Mouse (Mus musculus) lung, embryonic 14.5 days (tissue): ENCODE measurements around the gene Map4k1. TPM values are rescaled to one million over a fixed set of nuclear protein-coding genes. Genes with fewer than 3 reads are reported as not detected.

ENCODE experiments used
- ATAC-seq: fragments of 200-750 bp; cut with Nextera tagmentation; 2 replicates; pipeline ENCODE4 v1.8.0; 2017; ENCODE audit warnings: mild to moderate bottlenecking, moderate TSS enrichment, moderate library complexity; ENCODE audit not compliant: insufficient read depth
- DNase-seq: peaks from one replicate; pipeline ENCODE4 v3.0.0-alpha.2; 2015
- H3K27ac ChIP-seq: fragments of 300-500 bp; sonication (generic); 2 replicates; pipeline ENCODE4 v1.5.1; 2014; ENCODE audit warnings: low read depth, mild to moderate bottlenecking, moderate library complexity
- H3K27me3 ChIP-seq: fragments of 300-500 bp; sonication (generic); 2 replicates; pipeline ENCODE4 v1.6.1; 2014; ENCODE audit warnings: low read length, control low read depth; ENCODE audit not compliant: insufficient read depth
- H3K36me3 ChIP-seq: fragments of 300-500 bp; sonication (generic); 2 replicates; pipeline ENCODE4 v1.6.1; 2014; ENCODE audit warnings: control low read depth; ENCODE audit not compliant: insufficient read depth
- H3K4me1 ChIP-seq: fragments of 300-500 bp; sonication (generic); 2 replicates; pipeline ENCODE4 v1.6.1; 2014; ENCODE audit warnings: antibody characterized with exemption, control low read depth; ENCODE audit not compliant: insufficient read depth
- H3K4me2 ChIP-seq: fragments of 300-500 bp; sonication (generic); 2 replicates; pipeline ENCODE4 v1.6.1; 2014; ENCODE audit warnings: mild to moderate bottlenecking
- H3K4me3 ChIP-seq: fragments of 300-500 bp; sonication (generic); 2 replicates; pipeline ENCODE4 v1.5.1; 2014; ENCODE audit warnings: low read depth, low read length
- H3K9ac ChIP-seq: fragments of 300-500 bp; sonication (generic); 2 replicates; pipeline ENCODE4 v1.6.1; 2014
- H3K9me3 ChIP-seq: fragments of 300-500 bp; sonication (generic); 2 replicates; pipeline ENCODE4 v1.6.1; 2016; ENCODE audit warnings: low read depth, low read length, control low read depth
- CTCF ChIP-seq: IDR thresholded peaks from 2 replicates; pipeline ENCODE4 v1.5.1; 2016; ENCODE audit warnings: antibody characterized with exemption, low read depth
- WGBS: fragments of 180-500 bp; shearing (Covaris S2); extraction: QIAGEN DNeasy Blood & Tissue Kit; methylation state at CpG from one replicate; pipeline ENCODE4 v1.1.7; 2014; 5-methylcytosine and 5-hydroxymethylcytosine counted together
- polyA plus RNA-seq: library from polyadenylated mRNA; unstranded; fragments of >200 nt; fragmentation: Nextera tagmentation; extraction: Ambion mirVana; gene quantifications from 2 replicates; pipeline ENCODE4 v1.2.1, GENCODE M21; 2014

The Map4k1 gene
- 8.5 and 10.7 TPM in 2 replicates for polyA plus RNA-seq

DNA sequence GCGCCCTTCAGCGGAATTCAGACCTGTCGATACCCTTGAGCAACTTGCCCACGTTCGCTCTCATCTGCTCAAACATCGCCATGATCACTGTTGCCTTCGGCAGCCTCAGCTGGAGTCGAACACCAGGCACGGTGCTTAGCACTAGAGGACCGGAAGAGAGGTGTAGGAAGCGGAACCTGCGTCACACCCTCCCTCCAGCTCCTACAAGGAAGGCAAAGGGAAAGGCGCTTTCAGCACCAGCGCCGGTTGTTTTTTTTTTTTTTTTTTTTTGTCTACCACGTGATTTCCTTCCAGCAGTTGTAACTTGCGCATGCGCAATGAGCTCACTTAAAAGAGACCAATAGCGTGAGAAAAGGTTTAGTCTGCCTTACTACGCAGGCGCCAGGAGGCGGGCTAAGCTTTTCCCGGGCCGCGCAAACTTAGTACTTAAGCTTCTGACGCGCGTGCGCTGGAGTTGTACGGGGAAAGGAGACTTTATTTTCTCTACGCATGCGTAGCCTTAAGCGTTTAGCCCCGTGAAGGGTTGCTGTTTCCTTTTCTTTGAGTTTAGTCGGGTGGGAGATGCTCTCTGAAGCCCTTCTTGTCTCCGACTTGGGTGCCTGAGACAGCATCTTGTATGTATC is at the start of gene Map4k1, which contains the start of gene Eif3k:
Gene Map4k1, plus strand, starts transcription at position 400 of the 623 bp plus-strand sequence.
Gene Eif3k, minus strand, starts transcription at position 214 of the 623 bp plus-strand sequence.
- no peak; the same call in 1 of the 2 replicates for TF ChIP-seq CTCF
- ATAC-seq, result peak; percentile 97
- Histone ChIP-seq H3K36me3 (peaks cover 30% of the 10 kb centered on the region), H3K4me1 (peaks cover 6% of the 10 kb centered on the region; the same call in 1 of the 2 replicates), H3K9ac (peak within 1 kb of the TSS; percentile 78), H3K4me2 (peak within 1 kb of the TSS; percentile 92), H3K27me3 (no peaks in the 10 kb centered on the region), H3K4me3 (peak within 1 kb of the TSS; percentile 76), H3K27ac (peak within 1 kb of the TSS; percentile 81), H3K9me3 (no peaks in the 10 kb centered on the region)
- DNase-seq, result peak; percentile 100
- under 1% methylated on average over 36 of the region's 36 CpGs for WGBS

DNA sequence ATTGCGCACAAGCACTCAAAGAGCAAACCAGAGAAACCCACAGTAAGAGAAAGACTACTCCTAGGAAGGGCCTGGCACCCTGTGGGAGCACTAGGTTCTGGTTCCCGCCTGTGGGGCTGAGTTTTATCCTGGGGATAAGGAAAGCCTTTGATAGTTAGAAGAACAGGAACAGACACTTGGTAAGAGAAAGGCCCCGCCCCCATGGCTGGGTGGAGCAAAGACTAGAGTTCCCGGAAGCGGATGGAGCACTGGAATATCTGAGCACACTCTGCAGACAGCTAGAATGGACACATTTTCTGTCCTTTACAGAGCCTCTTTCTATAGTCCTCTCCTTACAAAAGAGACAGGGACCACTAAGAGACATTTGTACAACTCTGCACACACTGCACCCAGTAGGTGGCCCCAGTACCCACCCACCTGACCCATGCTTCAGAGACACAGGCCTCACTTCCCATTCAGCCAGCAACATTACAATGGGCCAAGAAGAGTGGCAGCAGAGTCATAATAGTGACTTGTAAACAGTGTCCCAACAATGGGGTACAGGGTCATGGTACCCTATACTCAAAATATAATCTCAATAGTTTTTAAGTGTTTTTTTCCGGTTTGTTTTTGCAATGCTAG is 49.3 kb upstream of the Map4k1 start:
- Histone ChIP-seq H3K9me3 (no peaks in the 10 kb centered on the region), H3K9ac (no peak overlapping the region), H3K27me3 (no peaks in the 10 kb centered on the region), H3K36me3 (0 out of 2 replicates have a peak, but pooled peaks cover 9% of the 10 kb centered on the region), H3K4me2 (no peak overlapping the region), H3K4me1 (peaks cover 22% of the 10 kb centered on the region), H3K27ac (peak overlapping the region; percentile 21; the same call in 1 of the 2 replicates), H3K4me3 (no peak overlapping the region)
- TF ChIP-seq CTCF, result no peak
- ATAC-seq (no peak), DNase-seq (peak; percentile 63)
- 68% methylated on average over 6 of the region's 6 CpGs for WGBS

DNA sequence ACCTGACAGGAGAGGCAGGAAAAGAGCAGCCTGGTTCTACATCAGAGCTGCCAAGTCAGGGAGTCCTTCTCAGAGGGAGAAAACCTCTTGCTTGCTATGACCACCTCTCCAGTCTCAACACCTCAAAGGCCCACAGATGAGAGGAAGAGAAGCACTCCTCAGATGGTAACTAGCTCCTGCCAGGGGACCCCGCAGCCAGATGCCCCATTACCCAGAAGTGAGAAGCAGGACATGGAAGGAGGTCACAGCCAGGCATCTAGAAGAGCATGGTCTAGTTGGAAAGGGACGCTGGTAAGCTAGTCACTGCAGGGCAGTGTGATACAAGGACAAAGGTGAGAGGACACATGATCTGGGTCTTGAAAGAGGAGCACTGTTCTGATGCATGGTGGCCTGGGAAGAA is 48.0 kb upstream of the Map4k1 start:
- WGBS, result 91% methylated on average over 2 of the region's 2 CpGs
- no peak overlapping the region for H3K4me2 ChIP-seq
- no peaks in the 10 kb centered on the region for H3K9me3 ChIP-seq
- no peak overlapping the region for H3K4me3 ChIP-seq
- DNase-seq, result no peak
- TF ChIP-seq CTCF, result no peak
- H3K36me3 ChIP-seq, result 0 out of 2 replicates have a peak, but pooled peaks cover 9% of the 10 kb centered on the region
- H3K9ac ChIP-seq, result no peak overlapping the region
- H3K27me3 ChIP-seq, result no peaks in the 10 kb centered on the region
- no peak for ATAC-seq
- H3K27ac ChIP-seq, result no peak overlapping the region
- peaks cover 22% of the 10 kb centered on the region for H3K4me1 ChIP-seq

DNA sequence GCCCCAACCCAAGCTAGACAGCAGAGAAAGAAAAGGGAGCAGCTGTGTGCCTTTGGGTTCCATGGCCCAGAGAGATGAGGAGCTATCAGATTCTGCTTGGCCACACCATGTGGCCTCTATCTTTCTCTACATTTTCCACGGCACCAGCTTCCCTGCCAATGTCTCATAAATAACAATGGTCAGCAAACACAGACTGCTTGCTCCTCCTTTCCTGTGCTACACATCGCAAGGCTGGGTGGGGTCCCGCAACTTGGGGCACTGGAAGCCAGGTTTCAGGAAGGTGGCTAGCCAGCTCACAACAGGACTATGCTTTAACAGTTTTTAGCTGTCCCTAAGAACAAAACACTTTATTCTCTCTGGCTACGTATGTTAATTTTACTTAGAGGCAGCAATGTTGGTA is 45.1 kb upstream of the Map4k1 start:
- H3K4me3 ChIP-seq, result no peak overlapping the region
- H3K9me3 ChIP-seq, result no peaks in the 10 kb centered on the region
- no peak for TF ChIP-seq CTCF
- ATAC-seq (no peak), DNase-seq (no peak)
- no peak overlapping the region for H3K4me2 ChIP-seq
- H3K36me3 ChIP-seq, result 0 out of 2 replicates have a peak, but pooled peaks cover 11% of the 10 kb centered on the region
- peak overlapping the region; percentile 27; the same call in 1 of the 2 replicates for H3K27ac ChIP-seq
- H3K9ac ChIP-seq, result no peak overlapping the region
- peaks cover 21% of the 10 kb centered on the region for H3K4me1 ChIP-seq
- H3K27me3 ChIP-seq, result no peaks in the 10 kb centered on the region
- WGBS, result 49% methylated on average over 4 of the region's 4 CpGs

DNA sequence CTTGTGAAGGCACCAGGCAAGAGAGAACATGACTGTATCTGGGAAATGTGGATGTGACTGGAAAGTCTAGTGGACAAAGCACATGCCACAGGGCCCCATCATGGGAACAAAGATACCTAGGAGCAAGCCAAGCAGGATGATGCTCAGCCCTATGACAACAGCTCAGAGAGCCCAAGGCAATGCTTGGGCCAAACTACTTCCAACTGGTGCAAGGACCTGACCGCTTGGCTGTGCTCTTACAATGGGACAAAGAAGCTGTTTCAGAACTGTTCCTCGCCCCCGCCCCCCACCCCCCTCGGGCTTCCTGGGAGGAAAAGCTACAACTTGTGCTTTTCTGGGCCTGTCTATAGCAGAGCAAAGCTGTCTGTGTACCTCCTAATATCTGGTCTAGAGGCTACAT is 43.2 kb upstream of the Map4k1 start:
- TF ChIP-seq CTCF, result no peak

DNA sequence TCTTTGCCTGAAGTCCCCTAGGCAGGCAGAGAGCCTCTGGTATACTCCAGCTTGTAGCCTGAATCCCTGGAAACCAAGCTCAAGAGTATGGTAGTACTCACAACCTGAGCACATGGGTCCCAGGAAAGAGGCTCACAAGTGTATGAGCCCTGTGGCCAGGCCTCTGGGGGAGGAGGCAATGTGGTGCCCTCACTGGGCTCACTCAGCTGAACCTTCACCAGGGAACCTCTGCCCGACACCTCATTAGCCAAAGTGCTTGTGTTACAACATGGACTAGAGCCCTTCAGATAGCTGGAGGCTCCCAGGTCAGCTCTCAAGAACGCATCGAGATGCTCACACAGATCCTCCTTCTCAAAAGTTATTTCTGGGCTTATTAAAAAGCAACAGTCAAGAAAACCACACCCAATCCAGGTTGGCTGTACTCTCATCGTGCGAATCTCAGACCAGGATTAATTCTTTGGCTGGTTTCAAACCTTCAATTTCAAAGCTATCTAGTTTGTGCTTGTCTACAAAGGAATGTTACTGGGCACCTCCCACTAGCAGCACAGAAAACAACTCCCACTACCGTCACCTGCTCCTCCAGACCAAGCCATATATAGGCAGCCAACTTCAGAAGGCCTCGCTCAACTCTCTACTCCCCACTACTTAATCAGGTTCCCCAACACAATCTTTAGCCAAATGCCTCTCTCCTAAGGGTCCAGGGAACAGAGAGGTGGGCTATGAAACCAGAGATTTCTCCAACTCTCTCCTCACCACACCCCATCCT is 42.2 kb upstream of the Map4k1 start:
- H3K36me3 ChIP-seq, result peaks cover 15% of the 10 kb centered on the region; the same call in 1 of the 2 replicates
- H3K9ac ChIP-seq, result no peak overlapping the region
- H3K27ac ChIP-seq, result peak overlapping the region; percentile 31; the same call in 1 of the 2 replicates
- WGBS, result 70% methylated on average over 7 of the region's 7 CpGs
- DNase-seq (no peak), ATAC-seq (no peak)
- no peak overlapping the region for H3K4me3 ChIP-seq
- H3K27me3 ChIP-seq, result no peaks in the 10 kb centered on the region
- no peak for TF ChIP-seq CTCF
- no peak overlapping the region for H3K4me2 ChIP-seq
- H3K9me3 ChIP-seq, result no peaks in the 10 kb centered on the region
- H3K4me1 ChIP-seq, result peaks cover 26% of the 10 kb centered on the region

More for the DNA sequence above, 43.2 kb upstream of the Map4k1 start:
- Histone ChIP-seq H3K4me1 (peaks cover 23% of the 10 kb centered on the region), H3K27ac (peak overlapping the region; percentile 31; the same call in 1 of the 2 replicates), H3K4me3 (no peak overlapping the region), H3K9me3 (no peaks in the 10 kb centered on the region), H3K36me3 (peaks cover 21% of the 10 kb centered on the region; the same call in 1 of the 2 replicates), H3K9ac (no peak overlapping the region), H3K4me2 (no peak overlapping the region), H3K27me3 (no peaks in the 10 kb centered on the region)
- ATAC-seq (no peak), DNase-seq (no peak)
- WGBS, result 83% methylated on average over 4 of the region's 4 CpGs

DNA sequence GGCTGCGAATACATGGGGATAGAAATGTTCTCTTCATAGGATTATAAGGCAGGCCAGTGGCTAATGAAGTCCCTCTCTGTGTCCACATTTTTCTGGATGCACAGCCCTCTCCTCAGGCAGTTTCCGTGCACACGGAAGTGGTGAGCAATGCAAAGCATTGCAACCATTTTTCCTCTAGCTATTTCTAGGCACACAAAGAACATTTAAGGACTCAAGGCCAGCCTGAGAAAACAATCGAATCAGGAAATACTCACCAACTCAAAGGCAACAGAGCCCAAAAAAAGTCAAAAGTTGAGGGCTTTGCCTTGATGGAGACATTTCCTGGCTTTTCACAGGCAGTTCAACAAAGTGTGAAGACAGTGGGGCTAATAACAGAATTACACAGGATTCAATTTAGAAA is 40.7 kb upstream of the Map4k1 start:
- 54% methylated on average over 4 of the region's 4 CpGs for WGBS
- Histone ChIP-seq H3K27me3 (no peaks in the 10 kb centered on the region), H3K9ac (no peak overlapping the region), H3K9me3 (no peaks in the 10 kb centered on the region), H3K36me3 (peaks cover 15% of the 10 kb centered on the region; the same call in 1 of the 2 replicates), H3K4me2 (0 out of 2 replicates have a peak overlapping the region, but pooled peaks have one; percentile 5), H3K4me3 (no peak overlapping the region), H3K27ac (peak overlapping the region; percentile 75), H3K4me1 (peaks cover 41% of the 10 kb centered on the region)
- DNase-seq (peak; percentile 53), ATAC-seq (no peak)
- no peak for TF ChIP-seq CTCF
